Mouse (Mus musculus) left cerebral cortex, postnatal 10 days (tissue): ENCODE measurements around the gene Zscan4-ps2. TPM values are rescaled to one million over a fixed set of nuclear protein-coding genes. Genes with fewer than 3 reads are reported as not detected.
"Not testable (repeated sequence)": the region's sequence is repeated elsewhere in the genome, so short reads cannot be mapped to it uniquely, and the experiment has no call there.

Experiments
- DNase-seq, 2 experiments: peaks; one replicate each; pipeline ENCODE4 v3.0.0; 2021 to 2022; ENCODE audit warnings: low spot score in 2 of 2, mixed read lengths in 1 of 2; ENCODE audit errors: extremely low spot score in 1 of 2
- intact Hi-C: fragments of 180-260 bp; cut with DNase I; formaldehyde crosslinking; loops from one replicate; pipeline ENCODE4 v1.15.1; 2025
- total RNA-seq, 2 experiments: library from RNA; stranded (reverse); gene quantifications; 2 replicates each; pipeline ENCODE4 v1.2.3; 2021

Zscan4-ps2 gene
- not detected for total RNA-seq

DNA sequence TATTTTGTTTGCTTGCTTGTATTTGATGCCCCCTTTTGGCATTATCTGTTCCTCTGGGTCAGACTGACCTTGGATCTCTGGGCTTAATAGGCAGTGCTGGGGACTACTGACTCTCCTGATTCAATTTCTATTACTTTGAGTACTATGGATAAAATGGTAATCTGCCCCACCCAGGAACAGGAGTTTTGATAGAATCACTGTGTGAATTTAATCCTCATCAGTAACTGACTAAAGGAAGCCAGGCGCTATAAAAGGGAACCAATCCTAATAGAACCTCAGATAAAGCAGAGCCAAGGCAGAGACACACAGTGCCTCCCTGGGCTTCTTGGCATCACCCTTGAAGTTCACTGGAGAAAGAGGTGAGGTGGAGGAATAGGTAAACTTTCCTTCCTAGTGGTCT is at the start of gene Zscan4-ps2:
Gene Zscan4-ps2 (plus strand): TSS at position 301 of the 400 bp plus-strand sequence.
- DNase-seq, intact Hi-C loops: not testable (repeated sequence)

Other genes with a start within 250 kb of the Zscan4-ps2 start
- gene Zscan4e, start 203.6 kb upstream of the Zscan4-ps2 start, total RNA-seq = not detected
- not detected for gene Zscan4f, start 116.4 kb upstream of the Zscan4-ps2 start, total RNA-seq
- gene Zscan4-ps3, start 95.0 kb downstream of the Zscan4-ps2 start, total RNA-seq = not detected
- gene Vmn1r72, start 165.8 kb downstream of the Zscan4-ps2 start, total RNA-seq = not detected
- gene Vmn1r73, start 216.0 kb downstream of the Zscan4-ps2 start, total RNA-seq = not detected